Mouse (Mus musculus): Measurements from ENCODE around the gene Crygd.
"Not testable (repeated sequence)": the region's sequence is repeated elsewhere in the genome, so short reads cannot be mapped to it uniquely, and the experiment has no call there.

Gene Crygd

GRCm38 (mm10) chr1:65063352-65063751, at the start of gene Crygd:
Gene Crygd (minus strand): TSS chr1:65063452.
- DNase-seq (ENCODE audit: low read depth) = no peak

DNA sequence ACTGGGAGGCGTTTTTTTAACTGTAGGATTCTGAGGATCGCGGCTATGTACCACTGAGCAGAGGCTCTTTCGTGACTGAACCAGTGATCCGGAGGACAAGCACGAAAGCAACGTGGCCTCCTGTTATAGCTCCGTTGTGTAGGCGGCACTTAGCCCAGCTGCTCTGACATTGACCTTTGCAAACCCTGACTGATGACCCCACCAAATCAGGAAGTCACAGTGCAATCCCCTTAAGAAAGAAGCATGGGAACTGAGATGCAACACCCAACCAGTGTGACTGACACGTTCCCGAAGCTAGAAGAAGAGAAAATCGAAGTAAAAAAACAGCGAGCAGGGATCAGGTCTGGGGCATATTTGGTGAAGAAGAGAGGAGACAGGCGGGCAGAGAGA, 49.5 kb upstream of the Crygd start:
- no peak for DNase-seq (ENCODE audit: low read depth)

DNA sequence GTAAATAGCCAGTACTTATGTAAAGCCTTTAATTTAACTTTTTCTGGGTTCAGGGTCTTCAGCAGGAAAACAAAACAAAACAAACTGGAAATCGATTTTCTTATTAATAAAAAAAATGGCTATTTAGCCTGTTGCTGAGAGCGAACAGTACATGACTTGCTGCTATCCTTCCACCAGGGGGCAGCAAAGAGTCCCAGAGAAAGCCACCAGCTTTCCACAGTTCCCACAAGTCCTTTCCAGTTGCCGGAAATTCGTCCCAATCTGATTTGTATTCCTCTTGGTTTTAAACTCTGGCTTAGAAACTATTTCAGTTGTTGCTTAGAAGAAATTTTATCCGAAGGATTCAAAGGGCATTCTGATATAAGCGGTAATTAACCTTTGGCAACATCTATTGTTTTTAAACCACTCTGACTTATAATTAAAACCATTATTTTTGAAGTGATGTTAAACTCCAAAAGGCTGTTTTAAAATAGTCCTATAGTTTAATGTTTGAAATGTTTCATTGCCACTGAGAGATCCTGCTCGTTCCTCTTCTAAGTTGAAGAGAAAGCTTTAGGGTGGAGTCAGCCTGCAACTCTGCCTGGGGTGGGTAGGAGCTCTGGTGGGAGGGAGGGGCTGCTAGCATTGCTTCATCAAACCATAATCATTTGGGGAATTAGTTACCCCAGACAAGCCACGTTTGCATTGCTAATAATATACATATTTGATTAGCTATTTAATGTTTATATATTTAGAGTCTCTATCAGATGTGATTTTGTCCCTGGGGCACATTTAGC, 49.0 kb upstream of the Crygd start:
- DNase-seq (ENCODE audit: low read depth) = peak; percentile 75

DNA sequence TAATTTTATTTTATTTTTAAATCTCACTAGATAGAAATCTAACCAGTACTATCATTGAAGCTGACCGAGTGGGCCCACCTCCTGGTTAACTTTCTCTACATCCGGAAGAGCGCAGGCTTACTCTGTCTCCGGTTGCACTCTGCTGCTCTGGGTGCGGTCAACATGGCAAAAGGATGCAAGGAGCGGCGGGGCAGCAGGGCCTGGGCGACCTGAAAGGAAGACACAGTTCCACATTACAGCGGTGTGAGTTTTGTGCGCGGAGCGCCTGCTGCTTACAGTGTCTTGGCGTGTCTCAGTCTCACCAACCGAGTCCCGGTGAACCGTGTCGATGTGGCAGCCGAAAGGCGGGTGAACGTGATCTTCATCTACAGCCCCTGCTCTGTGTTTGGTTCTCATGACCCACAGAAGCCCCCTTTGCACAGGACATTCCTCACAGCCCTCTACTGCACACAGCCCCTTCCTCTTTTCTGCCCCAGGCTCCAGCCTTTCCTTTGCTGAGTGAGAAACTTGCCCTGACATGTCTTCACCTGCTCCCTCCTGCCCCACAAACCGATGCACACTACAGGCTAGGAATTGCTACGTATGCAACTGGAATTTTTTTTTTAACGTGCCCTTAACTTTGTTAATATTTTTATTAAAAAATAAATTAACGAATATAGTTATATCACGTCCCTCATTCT, 46.6 kb upstream of the Crygd start:
- no peak for DNase-seq (ENCODE audit: low read depth)

DNA sequence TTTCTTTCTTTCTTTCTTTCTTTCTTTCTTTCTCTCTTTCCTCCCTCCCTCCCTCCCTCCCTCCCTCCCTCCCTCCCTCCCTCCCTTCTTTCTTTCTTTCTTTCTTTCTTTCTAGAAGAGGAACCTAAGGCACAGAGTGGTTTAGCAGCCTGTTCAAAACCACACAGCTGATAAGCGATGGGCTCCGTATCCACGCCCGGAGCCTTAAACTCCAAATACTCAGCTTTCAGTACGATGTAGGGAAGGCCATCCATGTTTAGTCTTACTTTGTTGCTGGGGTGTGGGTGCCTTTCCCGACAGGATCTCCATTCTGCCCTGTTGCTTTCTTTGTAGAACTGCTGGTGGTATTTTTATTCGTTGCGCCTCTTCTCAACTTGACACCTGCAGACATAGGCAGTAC, 45.9 kb upstream of the Crygd start:
- no peak for DNase-seq (ENCODE audit: low read depth)

- no peak for DNase-seq (ENCODE audit: low read depth)
Observed at GRCm38 (mm10) chr1:65107654-65108279, 44.5 kb upstream of the Crygd start.

DNA sequence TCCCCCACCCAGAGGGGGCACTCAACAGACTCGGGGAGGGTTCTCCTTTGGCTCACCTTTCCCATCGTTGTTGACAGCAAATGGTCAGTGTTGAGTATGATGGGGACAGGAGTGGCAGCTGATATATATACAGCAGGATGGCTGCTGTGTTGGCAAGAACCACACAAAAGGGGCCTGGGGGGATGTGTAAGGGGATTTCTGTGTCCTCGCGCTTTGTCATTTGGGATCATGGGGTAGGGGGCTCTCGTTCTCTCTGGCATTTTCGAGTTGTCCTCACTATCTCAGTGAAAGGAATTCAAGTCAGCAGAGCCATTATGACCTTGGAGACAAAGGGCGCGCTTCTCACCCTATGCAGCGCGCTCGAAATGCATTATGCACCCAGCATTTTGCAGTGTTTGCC, 40.0 kb upstream of the Crygd start, which contains the start of gene Cryga:
Cryga (minus strand) TSS at position 101 of the 400 bp plus-strand sequence.
- no peak for DNase-seq (ENCODE audit: low read depth)

DNA sequence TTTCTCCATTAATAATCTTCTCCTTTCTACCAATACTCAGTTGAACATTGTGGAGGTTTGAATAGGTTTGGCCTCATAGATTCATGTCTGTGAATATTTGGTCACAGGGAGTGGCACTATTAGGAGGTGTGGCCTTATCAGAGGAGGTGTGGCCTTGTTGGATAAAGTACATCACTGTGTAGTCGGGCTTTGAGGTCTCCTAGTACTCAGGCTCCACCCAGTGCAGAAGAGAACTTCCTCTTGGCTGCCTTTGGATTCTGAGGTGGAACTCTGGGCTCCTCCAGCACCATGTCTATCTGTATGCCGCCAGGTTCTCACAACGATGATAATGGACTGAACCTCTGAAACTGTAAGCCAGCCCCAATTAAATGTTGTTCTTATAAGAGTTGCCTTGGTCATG, 33.7 kb upstream of the Crygd start:
- no peak for DNase-seq (ENCODE audit: low read depth)

DNA sequence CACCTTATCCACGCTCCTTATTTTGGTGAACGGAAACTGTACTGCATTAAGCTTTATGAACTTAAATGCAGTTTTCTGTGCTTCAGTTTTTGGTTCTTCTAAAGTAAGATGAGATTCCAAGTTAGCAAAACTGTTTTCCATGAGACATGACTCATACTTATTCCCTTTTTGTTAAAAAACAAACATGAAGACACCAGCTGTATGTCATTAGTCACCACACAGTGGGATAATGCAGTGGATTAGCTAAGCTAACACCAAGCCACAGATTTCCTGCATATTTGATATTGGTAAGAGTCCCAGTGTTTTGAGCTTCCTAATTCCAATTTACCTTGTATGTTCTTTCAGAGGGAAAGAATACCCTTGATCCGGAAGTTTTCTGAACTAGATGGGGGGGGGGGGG, 28.3 kb upstream of the Crygd start:
- DNase-seq (ENCODE audit: low read depth) = no peak

- DNase-seq (ENCODE audit: low read depth) = no peak
Observed at GRCm38 (mm10) chr1:65090370-65090769, 27.1 kb upstream of the Crygd start.

- no peak for DNase-seq (ENCODE audit: low read depth)
Observed at GRCm38 (mm10) chr1:65088567-65089356, 25.5 kb upstream of the Crygd start.

- DNase-seq (ENCODE audit: low read depth) = no peak
Observed at GRCm38 (mm10) chr1:65082188-65082587, 18.9 kb upstream of the Crygd start, which contains the start of gene Crygb. Gene Crygb (minus strand): TSS chr1:65082288.

- no peak for DNase-seq (ENCODE audit: low read depth)
Observed at GRCm38 (mm10) chr1:65075607-65076006, 12.4 kb upstream of the Crygd start.

- no peak for DNase-seq (ENCODE audit: low read depth)
Observed at GRCm38 (mm10) chr1:65073589-65073988, 10.3 kb upstream of the Crygd start, which contains the start of gene Crygc. Gene Crygc (minus strand): TSS chr1:65073689.

DNA sequence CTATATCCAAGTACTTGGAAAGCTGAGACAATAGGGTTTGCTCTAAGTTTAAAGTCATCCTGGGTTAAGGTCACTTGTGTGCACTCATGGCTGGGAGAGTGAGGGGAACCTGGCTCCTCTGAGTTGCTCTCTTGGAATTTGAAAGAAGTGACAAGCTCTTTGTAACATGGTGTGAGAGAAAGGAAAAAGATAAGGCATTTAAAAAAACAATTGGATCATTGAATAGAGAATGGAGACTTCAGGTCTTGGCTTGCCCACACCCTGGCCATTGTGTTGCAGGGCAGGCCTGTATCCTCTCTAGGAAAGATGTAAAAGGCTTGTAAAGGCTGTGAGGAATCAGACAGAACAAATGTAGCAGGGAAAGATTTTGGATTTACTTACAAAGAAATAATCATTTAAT, 4.6 kb upstream of the Crygd start:
- no peak for DNase-seq (ENCODE audit: low read depth)

GRCm38 (mm10) chr1:65064201-65064600, 949 bp upstream of the Crygd start:
- no peak for DNase-seq (ENCODE audit: low read depth)

GRCm38 (mm10) chr1:65052140-65052539, 11.1 kb downstream of the Crygd start:
- no peak for DNase-seq (ENCODE audit: low read depth)

GRCm38 (mm10) chr1:65051696-65052095, 11.6 kb downstream of the Crygd start:
- no peak for DNase-seq (ENCODE audit: low read depth)

DNA sequence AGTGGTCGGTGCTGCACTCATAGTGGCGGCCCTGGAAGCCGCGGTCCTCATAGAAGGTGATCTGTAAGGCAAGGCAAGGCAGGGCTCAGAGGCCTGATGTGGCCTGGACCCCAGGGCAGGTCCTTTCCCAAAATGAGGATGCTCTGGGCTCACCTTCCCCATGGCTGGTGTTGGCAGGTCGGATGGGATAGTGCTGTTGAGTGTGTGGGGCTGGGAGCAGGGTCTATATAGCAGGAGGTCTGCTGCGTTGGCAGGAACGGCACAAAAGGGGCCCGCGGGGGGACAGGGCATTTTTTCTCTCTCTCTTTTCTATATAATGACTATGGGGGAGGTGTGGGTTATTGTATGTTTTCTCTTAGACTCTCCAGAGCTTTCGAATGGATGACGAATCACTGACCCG, 12.3 kb downstream of the Crygd start, which contains the start of gene Cryge:
Cryge (minus strand) TSS at position 198 of the 400 bp plus-strand sequence.
- DNase-seq (ENCODE audit: low read depth) = not testable (repeated sequence)

GRCm38 (mm10) chr1:65048781-65049180, 14.5 kb downstream of the Crygd start:
- no peak for DNase-seq (ENCODE audit: low read depth)

GRCm38 (mm10) chr1:65046401-65047109, 16.7 kb downstream of the Crygd start:
- DNase-seq (ENCODE audit: low read depth) = peak; percentile 13
